28 mouse cellular contexts compared by ENCODE assay signal in the genomic region with DNA sequence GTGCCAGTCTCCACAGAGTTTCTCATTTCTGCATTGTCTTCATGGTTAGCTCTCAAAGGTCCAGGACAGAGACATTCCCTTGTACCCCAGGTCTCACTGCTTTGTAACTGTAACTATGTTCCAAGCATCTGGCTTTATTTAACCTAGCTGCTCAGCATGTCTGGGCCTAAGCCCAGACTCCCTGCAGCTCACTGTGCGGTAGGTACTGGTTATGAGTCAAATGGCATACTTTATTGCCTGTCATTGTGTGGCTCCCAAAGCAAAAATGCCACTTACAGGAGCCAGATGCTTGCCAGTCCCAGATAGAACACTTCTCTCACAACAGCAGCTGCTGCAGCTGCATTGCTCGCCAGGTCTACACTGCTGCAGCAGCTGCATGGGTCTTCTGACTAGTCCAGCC.
DNase-seq lines count a peak whose midpoint lies in the region; ATAC-seq lines count a peak whose summit lies in the region.
"Had no signal": no experiment of that assay in that cellular context is flagged by ENCODE, and none has a peak within 500 bp of the region (broad histone marks: within the 10 kb centered on the region; RNA-seq: fewer than 3 reads in every experiment).

No protein-coding gene starts in this region.

- H3K36me3 ChIP-seq in forebrain, embryonic 11.5 days (ENCODE audit: control insufficient read depth, insufficient read depth, low read length) = no peaks in the 10 kb centered on the region
- H3K36me3 ChIP-seq in forebrain, embryonic 15.5 days = no peaks in the 10 kb centered on the region
- no peaks in the 10 kb centered on the region for H3K36me3 ChIP-seq in limb, embryonic 10.5 days
- H3K36me3 ChIP-seq: embryonic facial prominence, embryonic 10.5 days; forebrain, embryonic 10.5 days; G1E; heart, embryonic 15.5 days; hindbrain, embryonic 15.5 days; stomach, embryonic 15.5 days had no signal

- WGBS in forebrain, embryonic 11.5 days = 82% methylated on average over 2 of the region's 2 CpGs
- 79% methylated on average over 2 of the region's 2 CpGs for WGBS in forebrain, embryonic 15.5 days
- WGBS in limb, embryonic 10.5 days = 62% methylated on average over 2 of the region's 2 CpGs

- no peak overlapping the region for H3K9ac ChIP-seq in forebrain, embryonic 11.5 days (ENCODE audit: low read length)
- H3K9ac ChIP-seq in forebrain, embryonic 15.5 days (replicated peaks) = no peak overlapping the region
- H3K9ac ChIP-seq: heart, embryonic 15.5 days; hindbrain, embryonic 15.5 days; stomach, embryonic 15.5 days had no signal

- no peak overlapping the region for H3K27ac ChIP-seq in forebrain, embryonic 11.5 days (ENCODE audit: low read depth, low read length)
- no peak overlapping the region for H3K27ac ChIP-seq in forebrain, embryonic 15.5 days (replicated peaks)
- H3K27ac ChIP-seq in limb, embryonic 10.5 days = peak overlapping the region; percentile 44; the same call in 1 of the 2 replicates
- H3K27ac ChIP-seq: embryonic facial prominence, embryonic 10.5 days; forebrain, embryonic 10.5 days; heart, embryonic 15.5 days; hindbrain, embryonic 15.5 days; stomach, embryonic 15.5 days had no signal

- no peaks in the 10 kb centered on the region for H3K4me1 ChIP-seq in forebrain, embryonic 11.5 days (replicated peaks; ENCODE audit: control insufficient read depth, insufficient read depth, low read length)
- H3K4me1 ChIP-seq in forebrain, embryonic 15.5 days = no peaks in the 10 kb centered on the region
- H3K4me1 ChIP-seq in limb, embryonic 10.5 days = peaks cover 12% of the 10 kb centered on the region
- H3K4me1 ChIP-seq: embryonic facial prominence, embryonic 10.5 days; forebrain, embryonic 10.5 days; heart, embryonic 15.5 days; hindbrain, embryonic 15.5 days; stomach, embryonic 15.5 days had no signal

- no peaks in the 10 kb centered on the region for H3K27me3 ChIP-seq in forebrain, embryonic 11.5 days (ENCODE audit: control insufficient read depth, insufficient read depth, low read length)
- no peaks in the 10 kb centered on the region for H3K27me3 ChIP-seq in forebrain, embryonic 15.5 days
- H3K27me3 ChIP-seq in limb, embryonic 10.5 days (ENCODE audit: low read depth, poor library complexity, severe bottlenecking) = no peaks in the 10 kb centered on the region
- H3K27me3 ChIP-seq: CH12.LX; heart, embryonic 15.5 days; hindbrain, embryonic 15.5 days; stomach, embryonic 15.5 days had no signal

- no peak overlapping the region for H3K4me3 ChIP-seq in forebrain, embryonic 11.5 days (ENCODE audit: low read depth, low read length)
- no peak overlapping the region for H3K4me3 ChIP-seq in forebrain, embryonic 15.5 days
- no peak overlapping the region for H3K4me3 ChIP-seq in limb, embryonic 10.5 days
- H3K4me3 ChIP-seq: embryonic facial prominence, embryonic 10.5 days; forebrain, embryonic 10.5 days; heart, embryonic 15.5 days; hindbrain, embryonic 15.5 days; stomach, embryonic 15.5 days had no signal

- peak; percentile 38 for DNase-seq in forebrain, embryonic 11.5 days (ENCODE audit: low spot score)
- DNase-seq in A20 (ENCODE audit: low read depth, low spot score) = peak; percentile 26
- DNase-seq in limb, embryonic 10.5 days (ENCODE audit: low spot score) = peak; percentile 28
- peak; percentile 4 for DNase-seq in testis, postnatal 10 days (ENCODE audit: low spot score)
- no peak for DNase-seq in urinary bladder, postnatal 36 days (ENCODE audit: low spot score in 2 of 2)
- DNase-seq: adrenal gland, adult 8-10 months; B cell, adult 2 months; cerebellum, adult 18-20 months; cerebellum, postnatal 14 days; heart, postnatal 36 days; kidney, postnatal 10 days; lung, adult 18-20 months; lung, postnatal 10 days; right cerebral cortex, postnatal 4 days; thymus, adult 2 months; thymus, postnatal 4 days had no signal

- ATAC-seq in forebrain, embryonic 11.5 days (replicated peaks; ENCODE audit: low FRiP score) = no peak
- ATAC-seq in forebrain, embryonic 15.5 days (replicated peaks) = no peak
- ATAC-seq in erythroid progenitor cell, adult 5-6 weeks (replicated peaks; ENCODE audit: low FRiP score, poor library complexity, severe bottlenecking) = no peak
- ATAC-seq: activated CD4-positive, CD25-positive, alpha-beta regulatory T cell, adult 4 months; intestine, embryonic 16.5 days had no signal

- H3K4me2 ChIP-seq in forebrain, embryonic 11.5 days (ENCODE audit: low read depth, low read length, severe bottlenecking) = no peak overlapping the region
- no peak overlapping the region for H3K4me2 ChIP-seq in forebrain, embryonic 15.5 days (replicated peaks)
- H3K4me2 ChIP-seq: heart, embryonic 15.5 days; hindbrain, embryonic 15.5 days; midbrain, embryonic 11.5 days; stomach, embryonic 15.5 days had no signal

- H3K9me3 ChIP-seq in forebrain, embryonic 11.5 days (ENCODE audit: control insufficient read depth, low read length) = no peaks in the 10 kb centered on the region
- H3K9me3 ChIP-seq in forebrain, embryonic 15.5 days = no peaks in the 10 kb centered on the region
- H3K9me3 ChIP-seq in limb, embryonic 10.5 days (replicated peaks) = no peaks in the 10 kb centered on the region
- H3K9me3 ChIP-seq: heart, embryonic 15.5 days; hindbrain, embryonic 15.5 days; stomach, embryonic 15.5 days had no signal

Comparison
In these comparisons a context has a peak if more than half of its experiments do, and no peak if none do; other contexts are left out.
1. DNase-seq: peak in forebrain, embryonic 11.5 days (single experiment), A20 (single experiment), limb, embryonic 10.5 days (single experiment) and testis, postnatal 10 days (single experiment); none in urinary bladder, postnatal 36 days (0 of 2).